In the genomic region with DNA sequence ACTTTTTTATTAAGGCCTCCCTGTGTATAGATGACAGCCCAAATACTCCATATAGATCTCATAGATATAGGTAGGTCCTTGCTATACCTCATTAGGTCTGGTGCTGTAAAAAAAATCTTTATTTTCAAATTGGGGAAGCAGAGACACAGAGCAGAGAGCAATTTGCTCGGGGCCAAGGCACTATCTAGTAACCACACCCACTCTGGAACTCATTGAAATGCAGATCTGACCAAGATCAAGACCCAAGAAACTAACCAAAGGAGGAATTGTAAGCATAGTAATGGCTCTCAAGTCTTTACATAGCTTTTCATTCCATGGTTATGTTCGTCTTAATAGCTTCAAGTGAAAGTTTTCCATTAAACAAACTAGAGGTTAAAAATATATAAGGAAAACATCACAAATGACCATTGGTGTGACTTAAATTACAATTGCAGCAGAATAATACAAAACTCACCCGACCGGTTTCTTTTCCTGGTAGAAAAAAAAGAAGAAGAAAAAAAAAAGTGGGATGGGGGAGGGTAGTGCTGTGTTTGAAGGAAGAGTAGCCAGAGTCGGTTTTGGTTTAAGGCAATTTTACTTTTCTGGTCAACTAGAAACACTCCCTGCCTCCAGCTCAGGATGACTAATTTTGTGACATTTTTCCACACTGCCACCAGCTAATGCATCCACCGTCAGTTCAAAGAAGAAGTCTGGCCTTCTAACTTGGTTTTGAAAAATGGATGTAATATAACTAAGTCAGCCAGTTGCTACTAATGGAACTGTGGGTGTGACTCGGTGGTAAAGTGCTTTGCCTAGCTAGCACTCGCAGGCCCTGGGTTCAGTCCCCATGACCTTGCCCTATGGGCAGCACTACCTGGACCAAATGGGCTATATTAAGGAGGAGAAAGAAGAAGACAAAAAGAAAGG, we compare ENCODE assay signal across 13 mouse cellular contexts. TPM values are rescaled to one million over a fixed set of nuclear protein-coding genes. Genes with fewer than 3 reads are reported as not detected.
DNase-seq lines count a peak whose midpoint lies in the region; ATAC-seq and TF ChIP-seq lines count a peak whose summit lies in the region.
"Had no signal": no experiment of that assay in that cellular context is flagged by ENCODE, and none has a peak within 500 bp of the region (broad histone marks: within the 10 kb centered on the region; RNA-seq: fewer than 3 reads in every experiment).

No protein-coding gene starts in this region.

- DNase-seq in kidney, adult 2 months, result peak; percentile 41
- no peak for DNase-seq in kidney, postnatal 25 days
- no peak for DNase-seq in midbrain, embryonic 10.5 days (ENCODE audit: low spot score)
- DNase-seq in midbrain, postnatal 0 days (ENCODE audit: low spot score), result no peak
- DNase-seq in ZHBTc4 (ENCODE audit: low read depth, low spot score), result peak; percentile 78
- no peak for DNase-seq in c-Kit-positive CD71-positive TER-119-positive erythroid progenitor cells, embryonic 14.5 days (ENCODE audit: low spot score)
- DNase-seq: kidney, adult 18-20 months; layer of hippocampus, postnatal 36 days; thymus, adult 2 months had no signal

- H3K27me3 ChIP-seq in kidney, adult 2 months (replicated peaks; ENCODE audit: control insufficient read depth, insufficient read depth, low read length), result no peaks in the 10 kb centered on the region
- peaks cover 4% of the 10 kb centered on the region; the same call in 1 of the 2 replicates for H3K27me3 ChIP-seq in midbrain, embryonic 10.5 days (ENCODE audit: low read depth, poor library complexity, severe bottlenecking)
- H3K27me3 ChIP-seq in midbrain, postnatal 0 days (ENCODE audit: insufficient read depth, low read length), result no peaks in the 10 kb centered on the region
- H3K27me3 ChIP-seq in heart, embryonic 11.5 days (ENCODE audit: control insufficient read depth, insufficient read depth, low read length), result no peaks in the 10 kb centered on the region

- H3K9me3 ChIP-seq in midbrain, embryonic 10.5 days (replicated peaks), result no peaks in the 10 kb centered on the region
- H3K9me3 ChIP-seq in midbrain, postnatal 0 days (ENCODE audit: low read length), result no peaks in the 10 kb centered on the region
- H3K9me3 ChIP-seq in heart, embryonic 11.5 days (replicated peaks; ENCODE audit: control insufficient read depth, low read length), result no peaks in the 10 kb centered on the region
- H3K9me3 ChIP-seq: heart, embryonic 13.5 days had no signal

- no peak for TF ChIP-seq CTCF in kidney, adult 2 months (conservative IDR thresholded peaks at IDR 0.05; ENCODE audit: insufficient read depth, insufficient read length, low read depth, low read length)
- no peak for TF ChIP-seq CTCF in midbrain, postnatal 0 days (IDR thresholded peaks at IDR 0.05)

- H3K27ac ChIP-seq in kidney, adult 2 months (ENCODE audit: insufficient read depth, low read depth, low read length), result peak overlapping the region; percentile 75
- peak overlapping the region; percentile 95 for H3K27ac ChIP-seq in midbrain, embryonic 10.5 days (replicated peaks)
- H3K27ac ChIP-seq in midbrain, postnatal 0 days (ENCODE audit: low read depth, low read length), result no peak overlapping the region
- H3K27ac ChIP-seq in heart, embryonic 11.5 days (ENCODE audit: low read depth, low read length), result no peak overlapping the region
- H3K27ac ChIP-seq: heart, embryonic 13.5 days had no signal

- H3K36me3 ChIP-seq in kidney, adult 2 months (ENCODE audit: control insufficient read depth, insufficient read depth, low read length), result no peaks in the 10 kb centered on the region
- no peaks in the 10 kb centered on the region for H3K36me3 ChIP-seq in midbrain, embryonic 10.5 days
- H3K36me3 ChIP-seq in midbrain, postnatal 0 days (ENCODE audit: insufficient read depth, low read length), result no peaks in the 10 kb centered on the region
- H3K36me3 ChIP-seq in heart, embryonic 11.5 days (ENCODE audit: control insufficient read depth, insufficient read depth, low read length), result no peaks in the 10 kb centered on the region
- H3K36me3 ChIP-seq: heart, embryonic 13.5 days had no signal

- ATAC-seq in midbrain, postnatal 0 days (ENCODE audit: low FRiP score), result no peak
- ATAC-seq in heart, embryonic 11.5 days (replicated peaks; ENCODE audit: insufficient number of reproducible peaks, low FRiP score, low TSS enrichment), result no peak
- ATAC-seq: activated CD4-positive, CD25-positive, alpha-beta regulatory T cell, adult 4 months had no signal

- no peak overlapping the region for H3K4me2 ChIP-seq in midbrain, postnatal 0 days (ENCODE audit: low read depth, low read length, poor library complexity, severe bottlenecking)
- H3K4me2 ChIP-seq in heart, embryonic 11.5 days, result no peak overlapping the region
- H3K4me2 ChIP-seq: heart, embryonic 13.5 days; midbrain, embryonic 11.5 days had no signal

- peaks cover 6% of the 10 kb centered on the region; the same call in 1 of the 2 replicates for H3K4me1 ChIP-seq in kidney, adult 2 months (ENCODE audit: control insufficient read depth, insufficient read depth, low read length)
- H3K4me1 ChIP-seq in midbrain, embryonic 10.5 days, result peaks cover 45% of the 10 kb centered on the region
- H3K4me1 ChIP-seq in midbrain, postnatal 0 days (ENCODE audit: insufficient read depth, low read length), result 0 out of 2 replicates have a peak, but pooled peaks cover 4% of the 10 kb centered on the region
- peaks cover 3% of the 10 kb centered on the region; the same call in 1 of the 2 replicates for H3K4me1 ChIP-seq in heart, embryonic 11.5 days (ENCODE audit: control insufficient read depth, insufficient read depth, low read length)

- no peak overlapping the region for H3K9ac ChIP-seq in midbrain, postnatal 0 days (replicated peaks; ENCODE audit: low read length, poor library complexity, severe bottlenecking)
- no peak overlapping the region for H3K9ac ChIP-seq in heart, embryonic 11.5 days (ENCODE audit: low read depth, low read length)
- H3K9ac ChIP-seq: heart, embryonic 13.5 days had no signal

- no peak for TF ChIP-seq POLR2A in kidney, adult 2 months (IDR thresholded peaks at IDR 0.05; ENCODE audit: low read depth, low read length)

- H3K4me3 ChIP-seq in kidney, adult 2 months (ENCODE audit: insufficient read depth, low read depth, low read length), result no peak overlapping the region
- no peak overlapping the region for H3K4me3 ChIP-seq in midbrain, embryonic 10.5 days
- no peak overlapping the region for H3K4me3 ChIP-seq in midbrain, postnatal 0 days (ENCODE audit: low read depth, low read length)
- no peak overlapping the region for H3K4me3 ChIP-seq in heart, embryonic 11.5 days (ENCODE audit: low read depth, low read length)
- H3K4me3 ChIP-seq: heart, embryonic 13.5 days had no signal

- 47% methylated on average over 8 of the region's 8 CpGs for WGBS in kidney, adult 2 months
- 46% methylated on average over 8 of the region's 8 CpGs for WGBS in midbrain, embryonic 10.5 days
- 57% methylated on average over 8 of the region's 8 CpGs for WGBS in midbrain, postnatal 0 days
- 52% methylated on average over 8 of the region's 8 CpGs for WGBS in heart, embryonic 11.5 days (ENCODE audit: insufficient replicate concordance)

RNA-seq across cellular contexts. Expression of a gene that starts 3.4 kb away (rescaled TPM):
- polyA plus RNA-seq in kidney, adult 2 months (2012; rRNA removed), result 5.5 and 5.8 TPM in 2 replicates
- 30.9 and 44.7 TPM in 2 replicates for polyA plus RNA-seq in midbrain, embryonic 10.5 days (2016; fragmentation: Nextera tagmentation; extraction: Ambion mirVana)
- total RNA-seq in midbrain, postnatal 0 days (2014; rRNA removed), result 58.6 and 77.6 TPM in 2 replicates
- 20.9 and 29.8 TPM in 2 replicates for polyA plus RNA-seq in midbrain, postnatal 0 days (2015; fragmentation: Nextera tagmentation; extraction: Ambion mirVana)
- 0.77 and 1.2 TPM in 2 replicates for polyA plus RNA-seq in heart, embryonic 11.5 days (2014; fragmentation: Nextera tagmentation; extraction: Ambion mirVana)

Comparison
In these comparisons a context has a peak if more than half of its experiments do, and no peak if none do; other contexts are left out.
1. DNase-seq: peak in kidney, adult 2 months (single experiment) and ZHBTc4 (single experiment); none in kidney, postnatal 25 days (0 of 2), midbrain, embryonic 10.5 days (single experiment), midbrain, postnatal 0 days (single experiment) and c-Kit-positive CD71-positive TER-119-positive erythroid progenitor cells, embryonic 14.5 days (single experiment).
2. H3K27ac ChIP-seq: peak in kidney, adult 2 months (single experiment) and midbrain, embryonic 10.5 days (single experiment); none in midbrain, postnatal 0 days (single experiment) and heart, embryonic 11.5 days (single experiment).